Mouse (Mus musculus): ENCODE results near the gene Emid1. TPM values are rescaled to one million over a fixed set of nuclear protein-coding genes. Genes with fewer than 3 reads are reported as not detected.
"Not testable (repeated sequence)": the region's sequence is repeated elsewhere in the genome, so short reads cannot be mapped to it uniquely, and the experiment has no call there.

Emid1 gene
- polyA plus RNA-seq, 1 experiment from 2014 or later: 18.2 TPM

DNA sequence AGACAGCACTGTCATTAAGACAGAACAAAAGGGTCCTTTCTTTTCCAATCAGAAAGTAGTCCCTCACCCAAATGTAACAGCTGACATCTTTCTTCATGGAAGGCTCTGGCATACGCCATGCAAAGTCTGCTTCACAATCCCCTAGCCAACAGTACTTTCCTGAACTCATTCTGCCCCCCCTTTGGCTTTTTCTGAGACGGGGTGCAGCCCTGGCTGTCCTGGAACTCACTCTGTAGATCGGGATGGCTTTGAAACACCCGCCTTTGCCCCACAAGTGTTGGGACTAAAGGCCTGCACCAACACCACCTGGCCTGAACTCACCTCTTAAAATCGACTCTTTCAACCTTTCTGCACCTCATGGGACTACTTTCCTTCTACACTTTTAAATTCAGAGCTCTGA lies 56.2 kb downstream of the Emid1 start:
- Histone ChIP-seq H3K4me2 (ENCODE audit: low read length) (peak overlapping the region; percentile 17; the same call in 1 of the 2 replicates), H3K4me3 (ENCODE audit: low read length) (no peak overlapping the region), H3K27ac (ENCODE audit: low read depth, low read length) (no peak overlapping the region), H3K9ac (ENCODE audit: low read depth, low read length) (no peak overlapping the region), H3K36me3 (ENCODE audit: control insufficient read depth, insufficient read depth, low read length) (peaks cover 10% of the 10 kb centered on the region), H3K4me1 (ENCODE audit: control insufficient read depth, insufficient read depth, low read depth, low read length) (peaks cover 24% of the 10 kb centered on the region), H3K27me3 (replicated peaks; ENCODE audit: control insufficient read depth, insufficient read depth, low read length) (no peaks in the 10 kb centered on the region), H3K9me3 (ENCODE audit: control insufficient read depth, low read length) (no peaks in the 10 kb centered on the region)
- no peak for ATAC-seq
- 77% methylated on average over 5 of the region's 5 CpGs for WGBS

DNA sequence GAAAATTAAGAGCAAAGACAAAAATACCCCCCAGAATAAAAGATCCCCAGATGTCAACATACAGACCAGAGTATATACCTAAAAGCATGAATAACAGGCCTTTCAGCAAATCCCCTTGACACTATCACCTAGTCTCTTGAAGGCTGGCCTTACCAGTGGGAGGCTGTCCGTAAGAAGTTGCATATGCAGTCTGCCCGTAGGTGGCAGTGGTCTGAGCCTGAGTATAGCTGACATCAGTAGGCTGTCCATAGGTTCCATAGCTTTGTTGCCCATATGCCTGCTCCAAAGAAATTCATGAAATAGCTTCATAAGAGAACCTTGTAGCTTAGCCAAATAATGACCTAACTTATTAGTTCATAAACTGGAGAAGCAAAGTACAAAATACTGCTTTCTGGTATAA lies 60.4 kb downstream of the Emid1 start:
- H3K9ac ChIP-seq (ENCODE audit: low read depth, low read length): no peak overlapping the region
- WGBS: 40% methylated on average over 2 of the region's 2 CpGs
- H3K9me3 ChIP-seq (ENCODE audit: control insufficient read depth, low read length): no peaks in the 10 kb centered on the region
- no peaks in the 10 kb centered on the region for H3K27me3 ChIP-seq (replicated peaks; ENCODE audit: control insufficient read depth, insufficient read depth, low read length)
- no peak overlapping the region for H3K4me3 ChIP-seq (ENCODE audit: low read length)
- no peak overlapping the region for H3K4me2 ChIP-seq (ENCODE audit: low read length)
- no peak for ATAC-seq
- peaks cover 27% of the 10 kb centered on the region for H3K36me3 ChIP-seq (ENCODE audit: control insufficient read depth, insufficient read depth, low read length)
- H3K27ac ChIP-seq (ENCODE audit: low read depth, low read length): no peak overlapping the region
- H3K4me1 ChIP-seq (ENCODE audit: control insufficient read depth, insufficient read depth, low read depth, low read length): peaks cover 9% of the 10 kb centered on the region

DNA sequence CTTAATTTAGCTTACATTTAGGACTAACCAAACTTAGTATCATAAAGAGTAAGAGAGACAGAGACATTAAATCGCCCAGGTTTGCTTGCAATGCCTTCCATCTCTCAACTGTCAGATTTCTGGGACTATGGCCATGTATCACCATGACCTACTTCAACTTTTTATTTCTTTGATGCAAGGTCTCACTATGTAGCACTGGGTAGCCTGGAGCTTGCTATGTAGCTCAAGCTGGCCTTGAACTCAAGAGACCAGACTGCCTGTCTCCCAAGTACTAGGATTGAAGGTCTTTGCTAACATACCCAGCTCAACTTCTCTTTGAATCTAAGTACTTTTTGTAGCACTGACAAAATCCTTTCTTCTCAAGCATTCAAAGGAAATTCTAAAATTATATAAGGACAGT lies 62.9 kb downstream of the Emid1 start:
- H3K27ac ChIP-seq (ENCODE audit: low read depth, low read length): no peak overlapping the region
- WGBS: 93% methylated on average over 1 of the region's 1 CpGs
- H3K4me2 ChIP-seq (ENCODE audit: low read length): no peak overlapping the region
- H3K27me3 ChIP-seq (replicated peaks; ENCODE audit: control insufficient read depth, insufficient read depth, low read length): no peaks in the 10 kb centered on the region
- no peaks in the 10 kb centered on the region; the same call in 1 of the 2 replicates for H3K4me1 ChIP-seq (ENCODE audit: control insufficient read depth, insufficient read depth, low read depth, low read length)
- ATAC-seq: no peak
- H3K9me3 ChIP-seq (ENCODE audit: control insufficient read depth, low read length): no peaks in the 10 kb centered on the region
- no peak overlapping the region for H3K9ac ChIP-seq (ENCODE audit: low read depth, low read length)
- peaks cover 50% of the 10 kb centered on the region for H3K36me3 ChIP-seq (ENCODE audit: control insufficient read depth, insufficient read depth, low read length)
- no peak overlapping the region for H3K4me3 ChIP-seq (ENCODE audit: low read length)

DNA sequence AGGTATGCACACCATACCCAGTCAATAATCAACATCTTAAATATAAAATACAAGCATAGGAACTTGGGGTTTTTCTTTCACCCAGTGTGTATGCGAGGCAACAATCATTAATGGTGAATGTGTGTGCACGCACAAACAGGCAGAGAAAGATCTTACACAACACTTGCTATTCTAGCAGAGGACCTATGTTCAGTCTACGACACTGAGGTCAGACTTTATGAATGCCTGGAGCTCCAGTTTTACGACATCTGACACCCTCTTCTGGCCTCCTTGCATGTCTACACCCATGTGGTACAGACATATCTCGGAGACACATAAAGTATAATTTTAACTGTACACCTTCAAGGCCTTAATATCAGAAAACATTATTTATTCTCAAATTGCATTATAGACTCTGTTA lies 75.2 kb downstream of the Emid1 start:
- H3K9ac ChIP-seq (ENCODE audit: low read depth, low read length); ATAC-seq; H3K4me3 ChIP-seq (ENCODE audit: low read length); H3K4me1 ChIP-seq (ENCODE audit: control insufficient read depth, insufficient read depth, low read depth, low read length); H3K4me2 ChIP-seq (ENCODE audit: low read length); H3K27ac ChIP-seq (ENCODE audit: low read depth, low read length); H3K9me3 ChIP-seq (ENCODE audit: control insufficient read depth, low read length); H3K27me3 ChIP-seq (replicated peaks; ENCODE audit: control insufficient read depth, insufficient read depth, low read length): not testable (repeated sequence)
- peaks cover 37% of the 10 kb centered on the region for H3K36me3 ChIP-seq (ENCODE audit: control insufficient read depth, insufficient read depth, low read length)
- 87% methylated on average over 3 of the region's 5 CpGs for WGBS

GRCm38 (mm10) chr11:5075760-5076159 lies 76.3 kb downstream of the Emid1 start:
- no peak for ATAC-seq
- H3K4me1 ChIP-seq (ENCODE audit: control insufficient read depth, insufficient read depth, low read depth, low read length): no peaks in the 10 kb centered on the region

GRCm38 (mm10) chr11:5074882-5075281 lies 77.2 kb downstream of the Emid1 start:
- H3K9me3 ChIP-seq (ENCODE audit: control insufficient read depth, low read length): no peaks in the 10 kb centered on the region
- WGBS: 65% methylated on average over 4 of the region's 4 CpGs
- H3K27me3 ChIP-seq (replicated peaks; ENCODE audit: control insufficient read depth, insufficient read depth, low read length): no peaks in the 10 kb centered on the region
- no peaks in the 10 kb centered on the region for H3K4me1 ChIP-seq (ENCODE audit: control insufficient read depth, insufficient read depth, low read depth, low read length)
- no peak overlapping the region for H3K4me2 ChIP-seq (ENCODE audit: low read length)
- H3K27ac ChIP-seq (ENCODE audit: low read depth, low read length): no peak overlapping the region
- H3K9ac ChIP-seq (ENCODE audit: low read depth, low read length): no peak overlapping the region
- H3K36me3 ChIP-seq (ENCODE audit: control insufficient read depth, insufficient read depth, low read length): peaks cover 43% of the 10 kb centered on the region
- no peak overlapping the region for H3K4me3 ChIP-seq (ENCODE audit: low read length)
- ATAC-seq: no peak

More at GRCm38 (mm10) chr11:5075760-5076159, 76.3 kb downstream of the Emid1 start:
- Histone ChIP-seq H3K27me3 (replicated peaks; ENCODE audit: control insufficient read depth, insufficient read depth, low read length) (no peaks in the 10 kb centered on the region), H3K27ac (ENCODE audit: low read depth, low read length) (no peak overlapping the region), H3K9me3 (ENCODE audit: control insufficient read depth, low read length) (no peaks in the 10 kb centered on the region), H3K9ac (ENCODE audit: low read depth, low read length) (no peak overlapping the region), H3K36me3 (ENCODE audit: control insufficient read depth, insufficient read depth, low read length) (peaks cover 43% of the 10 kb centered on the region), H3K4me3 (ENCODE audit: low read length) (no peak overlapping the region), H3K4me2 (ENCODE audit: low read length) (no peak overlapping the region)

- Histone ChIP-seq H3K4me3 (ENCODE audit: low read length) (no peak overlapping the region), H3K27ac (ENCODE audit: low read depth, low read length) (no peak overlapping the region), H3K9me3 (ENCODE audit: control insufficient read depth, low read length) (no peaks in the 10 kb centered on the region), H3K4me2 (ENCODE audit: low read length) (no peak overlapping the region), H3K4me1 (ENCODE audit: control insufficient read depth, insufficient read depth, low read depth, low read length) (peaks cover 15% of the 10 kb centered on the region), H3K27me3 (replicated peaks; ENCODE audit: control insufficient read depth, insufficient read depth, low read length) (peaks cover 3% of the 10 kb centered on the region), H3K36me3 (ENCODE audit: control insufficient read depth, insufficient read depth, low read length) (peaks cover 47% of the 10 kb centered on the region), H3K9ac (ENCODE audit: low read depth, low read length) (no peak overlapping the region)
- ATAC-seq: no peak
- WGBS: 77% methylated on average over 9 of the region's 9 CpGs
Observed at GRCm38 (mm10) chr11:5068126-5068971, 83.7 kb downstream of the Emid1 start.

GRCm38 (mm10) chr11:5067063-5067462 lies 85.0 kb downstream of the Emid1 start:
- Histone ChIP-seq H3K9ac (ENCODE audit: low read depth, low read length) (no peak overlapping the region), H3K27me3 (replicated peaks; ENCODE audit: control insufficient read depth, insufficient read depth, low read length) (peaks cover 16% of the 10 kb centered on the region), H3K4me3 (ENCODE audit: low read length) (no peak overlapping the region), H3K27ac (ENCODE audit: low read depth, low read length) (no peak overlapping the region), H3K4me2 (ENCODE audit: low read length) (no peak overlapping the region), H3K9me3 (ENCODE audit: control insufficient read depth, low read length) (no peaks in the 10 kb centered on the region), H3K4me1 (ENCODE audit: control insufficient read depth, insufficient read depth, low read depth, low read length) (peaks cover 28% of the 10 kb centered on the region), H3K36me3 (ENCODE audit: control insufficient read depth, insufficient read depth, low read length) (peaks cover 35% of the 10 kb centered on the region)
- no peak for ATAC-seq

DNA sequence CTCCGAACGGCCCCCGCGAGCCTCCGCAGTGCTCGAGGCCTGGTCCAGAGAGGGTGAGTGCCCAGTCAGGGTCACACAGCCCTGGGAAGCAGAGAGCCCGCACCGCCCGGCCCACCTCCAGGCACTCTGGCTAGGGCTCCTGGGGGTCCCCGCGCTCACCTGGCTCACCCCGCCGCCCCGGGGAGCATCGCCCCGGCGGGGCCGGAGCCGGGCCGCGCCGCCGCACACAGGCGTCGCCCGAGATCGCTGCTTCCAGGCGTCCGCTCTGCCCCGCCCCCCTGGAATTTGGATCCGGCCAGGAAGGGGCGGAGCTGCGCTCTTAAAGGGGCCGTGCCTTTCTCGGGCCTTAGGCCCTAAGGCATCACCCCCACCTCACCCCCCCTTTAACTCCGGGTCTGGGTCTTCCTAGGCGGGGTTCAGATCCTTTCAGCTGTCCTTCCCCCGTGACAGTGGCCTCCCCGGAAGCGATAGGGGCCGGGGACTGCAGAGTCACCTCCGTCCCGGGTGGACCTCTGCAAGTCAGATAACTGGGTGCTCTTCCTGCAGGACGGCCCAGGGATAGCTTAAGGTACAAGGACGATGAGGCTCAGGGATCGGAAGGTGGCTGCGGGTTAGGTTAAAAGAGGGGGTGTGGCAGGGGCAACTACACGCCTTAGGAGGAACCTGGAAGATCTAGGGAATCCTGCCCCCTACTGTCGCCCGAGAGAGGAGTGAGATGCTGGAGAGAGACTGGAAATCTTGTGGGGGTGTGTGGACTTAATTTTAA lies 86.8 kb downstream of the Emid1 start, which contains the start of gene Gas2l1:
Gene Gas2l1, minus strand, starts transcription at position 272 of the 766 bp plus-strand sequence.
- 1% methylated on average over 45 of the region's 50 CpGs for WGBS
- peak; percentile 91 for ATAC-seq
- Histone ChIP-seq H3K27ac (ENCODE audit: low read depth, low read length) (peak within 1 kb of the TSS; percentile 57), H3K36me3 (ENCODE audit: control insufficient read depth, insufficient read depth, low read length) (peaks cover 23% of the 10 kb centered on the region), H3K9ac (ENCODE audit: low read depth, low read length) (peak within 1 kb of the TSS; percentile 73), H3K9me3 (ENCODE audit: control insufficient read depth, low read length) (no peaks in the 10 kb centered on the region), H3K27me3 (replicated peaks; ENCODE audit: control insufficient read depth, insufficient read depth, low read length) (peaks cover 29% of the 10 kb centered on the region), H3K4me2 (ENCODE audit: low read length) (peak within 1 kb of the TSS; percentile 90), H3K4me1 (ENCODE audit: control insufficient read depth, insufficient read depth, low read depth, low read length) (peaks cover 37% of the 10 kb centered on the region), H3K4me3 (ENCODE audit: low read length) (peak within 1 kb of the TSS; percentile 64)
